Mouse (Mus musculus): Measurements from ENCODE around the gene Tbc1d7. TPM values are rescaled to one million over a fixed set of nuclear protein-coding genes. Genes with fewer than 3 reads are reported as not detected.

The Tbc1d7 gene
- polyA plus RNA-seq, 1 experiment, result 31.4 TPM

- TF ChIP-seq MAX (IDR thresholded peaks at IDR 0.05; ENCODE audit: low read depth), result no peak
- Histone ChIP-seq H3K4me2 (ENCODE audit: low read depth) (no peak overlapping the region), H3K27me3 (ENCODE audit: control insufficient read depth, insufficient read depth, insufficient read length) (no peaks in the 10 kb centered on the region), H3K4me3 (no peak overlapping the region), H3K79me2 (ENCODE audit: control insufficient read depth, insufficient read depth) (no peaks in the 10 kb centered on the region), H3K36me3 (ENCODE audit: control insufficient read depth, insufficient read depth) (no peaks in the 10 kb centered on the region), H3ac (ENCODE audit: control insufficient read depth, insufficient read length) (no peak overlapping the region)
Measured at GRCm38 (mm10) chr13:43104496-43104895, 66.8 kb downstream of the Tbc1d7 start.

- Histone ChIP-seq H3K36me3 (ENCODE audit: control insufficient read depth, insufficient read depth) (no peaks in the 10 kb centered on the region), H3ac (ENCODE audit: control insufficient read depth, insufficient read length) (no peak overlapping the region), H3K4me2 (ENCODE audit: low read depth) (no peak overlapping the region), H3K4me3 (no peak overlapping the region), H3K79me2 (ENCODE audit: control insufficient read depth, insufficient read depth) (no peaks in the 10 kb centered on the region), H3K27me3 (ENCODE audit: control insufficient read depth, insufficient read depth, insufficient read length) (peaks cover 6% of the 10 kb centered on the region)
- TF ChIP-seq CEBPB (IDR thresholded peaks at IDR 0.05; ENCODE audit: insufficient read depth, poor library complexity, severe bottlenecking), result no peak
- no peak for TF ChIP-seq MAX (IDR thresholded peaks at IDR 0.05; ENCODE audit: low read depth)
- no peak for TF ChIP-seq POLR2A (IDR thresholded peaks at IDR 0.05; ENCODE audit: insufficient read length, low read depth)
- TF ChIP-seq E2F4 (IDR thresholded peaks at IDR 0.05; ENCODE audit: insufficient read depth), result no peak
- no peak for TF ChIP-seq MYOG (IDR thresholded peaks at IDR 0.05; ENCODE audit: control insufficient read depth in 1 of 3, insufficient read depth in 1 of 3, insufficient read length in 2 of 3, low read depth in 2 of 3)
Measured at GRCm38 (mm10) chr13:43102943-43103342, 68.4 kb downstream of the Tbc1d7 start.

Other genes starting within 250 kb of the Tbc1d7 start
- 6.5 TPM for gene Gfod1, start 132.7 kb upstream of the Tbc1d7 start, polyA plus RNA-seq (2012; fragmentation: generic; extraction: Trizol)
- gene Sirt5, start 194.0 kb upstream of the Tbc1d7 start, polyA plus RNA-seq (2012; fragmentation: generic; extraction: Trizol), result 6.7 TPM
- gene Nol7, start 226.9 kb upstream of the Tbc1d7 start, polyA plus RNA-seq (2012; fragmentation: generic; extraction: Trizol), result 87.8 TPM